Mouse (Mus musculus) lung, embryonic 16.5 days (tissue): ENCODE measurements around the gene Ttyh2. TPM values are rescaled to one million over a fixed set of nuclear protein-coding genes. Genes with fewer than 3 reads are reported as not detected.
A peak's percentile ranks its signal among the peaks of the same experiment; 100 is the strongest.

Experiments
- ATAC-seq: fragments of 200-750 bp; cut with Nextera tagmentation; 2 replicates; pipeline ENCODE4 v1.8.0; 2017; ENCODE audit warnings: low read depth, mild to moderate bottlenecking, moderate library complexity
- H3K27ac ChIP-seq: fragments of 300-500 bp; sonication (generic); 2 replicates; pipeline ENCODE4 v1.5.1; 2014; ENCODE audit warnings: mild to moderate bottlenecking, control low read depth, low read length
- H3K27me3 ChIP-seq: fragments of 300-500 bp; sonication (generic); 2 replicates; pipeline ENCODE4 v1.6.1; 2014; ENCODE audit warnings: low read depth, low read length, mixed read lengths; ENCODE audit not compliant: control insufficient read depth, insufficient read depth
- H3K36me3 ChIP-seq: fragments of 300-500 bp; sonication (generic); 2 replicates; pipeline ENCODE4 v1.6.1; 2014; ENCODE audit warnings: low read length; ENCODE audit not compliant: control insufficient read depth, insufficient read depth
- H3K4me1 ChIP-seq: fragments of 300-500 bp; sonication (generic); replicated peaks from 2 replicates; pipeline ENCODE4 v1.6.1; 2014; ENCODE audit warnings: low read length, mixed read lengths; ENCODE audit not compliant: control insufficient read depth, insufficient read depth
- H3K4me2 ChIP-seq: fragments of 300-500 bp; sonication (generic); 2 replicates; pipeline ENCODE4 v1.6.1; 2014; ENCODE audit warnings: low read depth, low read length, control low read depth
- H3K4me3 ChIP-seq: fragments of 300-500 bp; sonication (generic); 2 replicates; pipeline ENCODE4 v1.5.1; 2014; ENCODE audit warnings: mild to moderate bottlenecking, low read length, control low read depth
- H3K9ac ChIP-seq: fragments of 300-500 bp; sonication (generic); 2 replicates; pipeline ENCODE4 v1.6.1; 2014; ENCODE audit warnings: low read length, control low read depth
- H3K9me3 ChIP-seq: fragments of 300-500 bp; sonication (generic); 2 replicates; pipeline ENCODE4 v1.6.1; 2016; ENCODE audit warnings: low read length; ENCODE audit not compliant: control insufficient read depth
- WGBS: fragments of 180-500 bp; shearing (Covaris S2); extraction: QIAGEN DNeasy Blood & Tissue Kit; methylation state at CpG from one replicate; pipeline ENCODE4 v1.1.7; 2014; 5-methylcytosine and 5-hydroxymethylcytosine counted together
- polyA plus RNA-seq: library from polyadenylated mRNA; unstranded; fragments of >200 nt; fragmentation: Nextera tagmentation; extraction: Ambion mirVana; gene quantifications from 2 replicates; pipeline ENCODE4 v1.2.1, GENCODE M21; 2015

Gene Ttyh2
- polyA plus RNA-seq, 1 experiment from 2014 or later = 13.7 TPM

DNA sequence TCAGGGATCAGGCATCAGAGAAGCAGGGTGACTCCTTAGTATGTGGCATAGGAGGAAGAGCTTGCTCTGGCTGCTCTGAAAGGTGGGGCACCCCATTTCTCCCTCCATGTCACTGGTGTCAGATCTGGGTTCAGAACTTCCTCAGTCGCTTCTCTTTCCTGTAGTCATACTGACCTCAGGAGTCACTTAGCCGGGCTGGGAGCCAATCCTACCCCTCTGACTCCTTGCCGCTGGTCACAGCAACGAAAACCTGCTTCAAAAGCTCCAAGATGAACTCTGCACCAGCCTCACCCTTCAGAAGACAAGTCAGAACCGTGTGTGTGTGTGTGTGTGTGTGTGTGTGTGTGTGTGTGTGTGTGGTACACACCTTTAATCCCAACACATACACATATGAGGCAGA is 31.1 kb downstream of the Ttyh2 start:
- ATAC-seq = no peak
- Histone ChIP-seq H3K4me3 (no peak overlapping the region), H3K4me1 (no peaks in the 10 kb centered on the region), H3K27me3 (no peaks in the 10 kb centered on the region), H3K9ac (no peak overlapping the region), H3K27ac (no peak overlapping the region), H3K4me2 (no peak overlapping the region), H3K36me3 (no peaks in the 10 kb centered on the region), H3K9me3 (no peaks in the 10 kb centered on the region)
- 67% methylated on average over 5 of the region's 5 CpGs for WGBS

- H3K9me3 ChIP-seq = no peaks in the 10 kb centered on the region
- no peak overlapping the region for H3K4me3 ChIP-seq
- no peak overlapping the region for H3K4me2 ChIP-seq
- H3K9ac ChIP-seq = no peak overlapping the region
- H3K27ac ChIP-seq = no peak overlapping the region
- no peaks in the 10 kb centered on the region for H3K4me1 ChIP-seq
- no peaks in the 10 kb centered on the region for H3K36me3 ChIP-seq
- no peak for ATAC-seq
- no peaks in the 10 kb centered on the region for H3K27me3 ChIP-seq
- WGBS = 70% methylated on average over 3 of the region's 3 CpGs
These were observed 36.2 kb downstream of the Ttyh2 start for GRCm38 (mm10) chr11:114711393-114711792.

GRCm38 (mm10) chr11:114711861-114712260 is 36.6 kb downstream of the Ttyh2 start:
- peak; percentile 15; the same call in 1 of the 2 replicates for ATAC-seq
- WGBS = 66% methylated on average over 12 of the region's 12 CpGs
- no peak overlapping the region for H3K4me3 ChIP-seq
- H3K27me3 ChIP-seq = no peaks in the 10 kb centered on the region
- H3K9me3 ChIP-seq = no peaks in the 10 kb centered on the region
- H3K36me3 ChIP-seq = no peaks in the 10 kb centered on the region
- H3K9ac ChIP-seq = no peak overlapping the region
- no peak overlapping the region for H3K27ac ChIP-seq
- H3K4me1 ChIP-seq = no peaks in the 10 kb centered on the region
- H3K4me2 ChIP-seq = no peak overlapping the region

- no peak overlapping the region for H3K27ac ChIP-seq
- no peak overlapping the region for H3K4me2 ChIP-seq
- H3K4me1 ChIP-seq = no peaks in the 10 kb centered on the region
- H3K36me3 ChIP-seq = no peaks in the 10 kb centered on the region
- no peak for ATAC-seq
- 84% methylated on average over 6 of the region's 6 CpGs for WGBS
- H3K9ac ChIP-seq = no peak overlapping the region
- no peaks in the 10 kb centered on the region for H3K27me3 ChIP-seq
- no peak overlapping the region for H3K4me3 ChIP-seq
- no peaks in the 10 kb centered on the region for H3K9me3 ChIP-seq
These were observed 39.3 kb downstream of the Ttyh2 start for GRCm38 (mm10) chr11:114714526-114714925.

- no peaks in the 10 kb centered on the region for H3K27me3 ChIP-seq
- H3K27ac ChIP-seq = no peak overlapping the region
- no peaks in the 10 kb centered on the region for H3K36me3 ChIP-seq
- WGBS = 59% methylated on average over 7 of the region's 7 CpGs
- H3K4me3 ChIP-seq = no peak overlapping the region
- ATAC-seq = no peak
- no peaks in the 10 kb centered on the region for H3K4me1 ChIP-seq
- no peak overlapping the region for H3K4me2 ChIP-seq
- no peak overlapping the region for H3K9ac ChIP-seq
- H3K9me3 ChIP-seq = no peaks in the 10 kb centered on the region
These were observed 40.3 kb downstream of the Ttyh2 start for GRCm38 (mm10) chr11:114715531-114715930.

DNA sequence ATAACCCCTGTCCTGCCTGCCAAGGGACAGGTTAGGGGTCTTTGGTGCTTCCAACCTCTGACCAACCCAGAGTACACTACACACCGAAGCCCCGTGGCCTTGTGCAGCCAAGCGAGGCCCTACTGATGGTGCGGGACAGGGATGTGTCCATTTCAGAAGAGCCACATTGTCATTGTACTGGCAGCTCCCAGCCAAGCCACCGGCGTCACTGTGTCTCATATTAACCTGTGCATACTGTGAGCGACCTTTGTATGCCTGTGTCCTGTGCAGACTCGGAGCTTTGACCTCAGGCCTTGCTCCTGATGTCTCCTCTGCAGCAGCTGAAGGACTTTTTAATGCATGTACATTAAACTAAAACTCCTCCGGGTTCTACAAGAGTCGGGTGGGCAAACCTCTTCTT is 45.3 kb downstream of the Ttyh2 start:
- Histone ChIP-seq H3K9me3 (no peaks in the 10 kb centered on the region), H3K4me3 (no peak overlapping the region), H3K36me3 (no peaks in the 10 kb centered on the region), H3K27ac (no peak overlapping the region), H3K9ac (no peak overlapping the region), H3K27me3 (no peaks in the 10 kb centered on the region), H3K4me1 (peaks cover 4% of the 10 kb centered on the region; the same call in 1 of the 2 replicates), H3K4me2 (no peak overlapping the region)
- WGBS = 83% methylated on average over 10 of the region's 10 CpGs
- ATAC-seq = no peak

GRCm38 (mm10) chr11:114722438-114722837 is 47.2 kb downstream of the Ttyh2 start:
- Histone ChIP-seq H3K4me3 (no peak overlapping the region), H3K27me3 (no peaks in the 10 kb centered on the region), H3K9ac (no peak overlapping the region), H3K36me3 (no peaks in the 10 kb centered on the region), H3K4me1 (peaks cover 6% of the 10 kb centered on the region), H3K9me3 (no peaks in the 10 kb centered on the region), H3K4me2 (no peak overlapping the region), H3K27ac (no peak overlapping the region)
- WGBS = 80% methylated on average over 8 of the region's 8 CpGs
- ATAC-seq = no peak

DNA sequence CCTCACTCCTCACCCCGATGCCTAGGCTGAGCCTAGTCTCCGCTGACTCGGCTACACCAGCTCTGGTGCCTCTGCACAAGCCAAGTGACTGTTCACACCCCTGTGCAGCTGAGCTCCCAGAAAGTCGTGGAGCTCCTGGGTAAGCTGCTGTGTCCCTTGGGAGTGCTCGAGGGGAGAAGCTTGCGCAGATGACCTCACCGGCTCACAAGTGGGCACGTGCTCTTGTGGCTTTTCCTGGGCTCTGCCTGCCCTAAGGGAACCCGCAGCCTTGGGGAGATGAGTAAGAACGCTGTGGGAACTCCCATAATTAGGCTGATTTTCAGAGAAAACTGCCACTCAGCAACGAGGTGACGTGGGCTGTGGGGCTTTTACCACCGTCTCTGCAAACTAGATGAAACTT is 47.8 kb downstream of the Ttyh2 start:
- Histone ChIP-seq H3K27me3 (no peaks in the 10 kb centered on the region), H3K4me1 (peaks cover 9% of the 10 kb centered on the region)
- 57% methylated on average over 13 of the region's 13 CpGs for whole genome bisulfite sequencing

DNA sequence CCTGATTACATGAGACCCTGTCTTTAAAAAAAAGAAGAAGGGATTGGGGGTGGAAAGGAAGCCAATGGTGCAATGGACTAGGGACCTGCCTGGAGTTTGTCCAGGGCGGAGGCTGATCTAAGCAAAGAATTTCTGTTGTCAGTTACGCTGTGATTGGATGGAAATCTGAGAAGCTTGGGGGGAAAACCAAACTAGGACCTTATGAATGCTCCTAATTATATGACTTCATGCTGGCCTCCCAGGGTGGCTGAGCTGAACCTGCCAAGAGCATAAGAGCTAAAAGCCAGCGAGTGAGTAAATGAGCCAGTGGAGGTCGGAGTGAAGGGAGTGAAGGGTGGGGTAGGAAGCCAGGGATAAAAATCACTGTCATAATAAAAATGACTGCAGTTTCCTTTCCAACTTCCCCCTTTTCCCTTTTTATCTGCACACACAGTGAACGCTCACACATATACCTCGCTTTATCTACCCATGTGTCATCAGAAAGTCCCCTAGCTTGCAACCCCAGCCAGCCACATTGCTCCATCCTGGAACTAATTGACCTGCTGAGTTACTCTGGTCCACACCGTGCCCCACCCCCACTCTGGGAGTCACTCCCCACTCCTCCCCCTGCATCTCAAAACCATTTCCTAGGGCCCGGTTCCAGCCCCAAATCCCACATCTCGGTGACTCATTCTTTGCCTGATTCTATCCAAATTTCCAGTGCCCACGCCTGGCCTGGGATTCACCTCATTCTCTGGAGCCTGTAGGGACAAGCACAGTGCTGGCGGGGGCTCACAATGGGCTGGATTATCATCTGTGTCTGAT is 49.8 kb downstream of the Ttyh2 start:
- Histone ChIP-seq H3K4me3 (no peak overlapping the region), H3K4me2 (no peak overlapping the region), H3K27ac (peak overlapping the region; percentile 15; the same call in 1 of the 2 replicates), H3K9ac (no peak overlapping the region), H3K4me1 (peaks cover 14% of the 10 kb centered on the region), H3K36me3 (no peaks in the 10 kb centered on the region), H3K9me3 (no peaks in the 10 kb centered on the region), H3K27me3 (no peaks in the 10 kb centered on the region)
- 42% methylated on average over 11 of the region's 11 CpGs for WGBS
- peak; percentile 20; the same call in 1 of the 2 replicates for ATAC-seq

More for the DNA sequence above, 47.8 kb downstream of the Ttyh2 start:
- H3K27ac ChIP-seq = no peak overlapping the region
- no peak overlapping the region for H3K9ac ChIP-seq
- no peak overlapping the region for H3K4me2 ChIP-seq
- H3K9me3 ChIP-seq = no peaks in the 10 kb centered on the region
- no peaks in the 10 kb centered on the region for H3K36me3 ChIP-seq
- H3K4me3 ChIP-seq = no peak overlapping the region
- no peak for ATAC-seq
